Mouse (Mus musculus) megakaryocyte, embryonic 14.5 days (primary cell): ENCODE results near the gene Vps53. TPM values are rescaled to one million over a fixed set of nuclear protein-coding genes. Genes with fewer than 3 reads are reported as not detected.

ENCODE experiments used
- H3K27me3 ChIP-seq: replicated peaks from 2 replicates; pipeline ENCODE3; 2012; ENCODE audit warnings: inconsistent platforms
- H3K36me3 ChIP-seq: replicated peaks from 2 replicates; pipeline ENCODE3; 2012; ENCODE audit warnings: low read length, inconsistent platforms, mixed read lengths
- H3K4me1 ChIP-seq: 2 replicates; pipeline ENCODE4 v1.6.1; 2012; ENCODE audit warnings: inconsistent platforms
- H3K4me3 ChIP-seq: replicated peaks from 2 replicates; pipeline ENCODE3; 2012; ENCODE audit warnings: moderate library complexity, mild to moderate bottlenecking, inconsistent platforms
- H3K9me3 ChIP-seq: 2 replicates; pipeline ENCODE4 v1.6.1; 2012; ENCODE audit warnings: inconsistent platforms
- FLI1 ChIP-seq: IDR thresholded peaks from 2 replicates; pipeline ENCODE4 v1.6.1; 2012; ENCODE audit warnings: low read length, inconsistent platforms, mixed read lengths
- GATA1 ChIP-seq: IDR thresholded peaks from 3 replicates; pipeline ENCODE4 v1.6.1; 2012; ENCODE audit warnings: mixed read lengths, low read length, inconsistent platforms, borderline replicate concordance
- polyA plus RNA-seq: library from polyadenylated mRNA; stranded (reverse); fragments of >175 nt; gene quantifications from 2 replicates; pipeline ENCODE4 v1.2.3, GENCODE M21; 2012; ENCODE audit warnings: low replicate concordance; ENCODE audit not compliant: insufficient read depth

Vps53 gene
- polyA plus RNA-seq, 1 experiment, result 34.4 TPM

DNA sequence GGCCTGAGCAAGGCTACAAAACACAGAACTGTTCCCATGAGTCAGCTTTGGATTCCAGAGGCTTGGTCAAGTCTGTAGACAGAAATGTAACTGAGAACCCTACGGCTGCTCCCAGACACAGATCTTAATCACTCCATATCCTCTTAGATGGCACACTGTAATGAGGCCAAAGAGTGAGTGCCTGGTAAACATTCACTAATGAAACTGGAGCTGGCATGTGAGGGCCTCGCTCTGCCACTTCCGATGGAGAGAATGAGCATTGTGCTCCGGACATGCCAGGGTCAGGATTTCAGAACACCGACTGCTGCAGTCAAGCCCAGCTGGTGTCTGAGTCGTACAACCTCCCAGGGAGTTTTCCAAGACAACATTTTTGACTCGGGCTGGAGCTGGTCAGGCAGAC lies 119.5 kb downstream of the Vps53 start:
- peaks cover 5% of the 10 kb centered on the region for H3K4me1 ChIP-seq
- TF ChIP-seq GATA1 (no peak), FLI1 (no peak)
- no peaks in the 10 kb centered on the region for H3K27me3 ChIP-seq
- peaks cover 66% of the 10 kb centered on the region for H3K36me3 ChIP-seq
- no peak overlapping the region for H3K4me3 ChIP-seq
- no peaks in the 10 kb centered on the region for H3K9me3 ChIP-seq

DNA sequence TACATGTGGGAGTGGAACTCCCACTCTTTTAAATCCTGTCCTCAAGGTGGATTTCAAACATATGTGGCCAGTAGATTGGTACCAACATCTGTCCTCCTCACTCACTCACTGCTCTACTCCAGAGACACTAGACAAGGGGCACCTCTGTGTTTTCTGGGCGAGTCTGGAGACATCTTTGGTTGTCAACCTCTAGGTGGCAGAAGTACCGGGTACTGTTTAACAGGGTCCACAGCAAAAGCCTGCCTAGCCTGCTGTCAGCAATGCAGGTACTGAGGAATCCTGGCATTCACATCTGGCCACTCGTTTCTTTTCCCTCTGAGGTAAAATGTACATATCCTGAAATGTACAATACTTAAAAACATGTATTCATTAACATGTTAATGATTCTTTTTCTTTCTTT lies 123.0 kb downstream of the Vps53 start:
- H3K4me1 ChIP-seq, result peaks cover 5% of the 10 kb centered on the region
- H3K27me3 ChIP-seq, result no peaks in the 10 kb centered on the region
- TF ChIP-seq GATA1 (no peak), FLI1 (no peak)
- H3K36me3 ChIP-seq, result peaks cover 55% of the 10 kb centered on the region
- H3K9me3 ChIP-seq, result no peaks in the 10 kb centered on the region
- H3K4me3 ChIP-seq, result no peak overlapping the region

- TF ChIP-seq GATA1 (no peak), FLI1 (no peak)
- Histone ChIP-seq H3K4me3 (no peak overlapping the region), H3K9me3 (no peaks in the 10 kb centered on the region), H3K4me1 (peaks cover 5% of the 10 kb centered on the region), H3K27me3 (no peaks in the 10 kb centered on the region), H3K36me3 (peaks cover 38% of the 10 kb centered on the region)
These were observed 127.0 kb downstream of the Vps53 start for GRCm38 (mm10) chr11:76052496-76052895.

GRCm38 (mm10) chr11:76050967-76051512 lies 128.4 kb downstream of the Vps53 start:
- Histone ChIP-seq H3K9me3 (no peaks in the 10 kb centered on the region), H3K27me3 (no peaks in the 10 kb centered on the region), H3K36me3 (peaks cover 51% of the 10 kb centered on the region), H3K4me1 (peaks cover 4% of the 10 kb centered on the region), H3K4me3 (no peak overlapping the region)
- TF ChIP-seq FLI1 (no peak), GATA1 (no peak)

- TF ChIP-seq GATA1 (no peak), FLI1 (no peak)
- Histone ChIP-seq H3K36me3 (peaks cover 52% of the 10 kb centered on the region), H3K4me3 (no peak overlapping the region), H3K4me1 (no peaks in the 10 kb centered on the region), H3K27me3 (no peaks in the 10 kb centered on the region), H3K9me3 (no peaks in the 10 kb centered on the region)
These were observed 128.9 kb downstream of the Vps53 start for GRCm38 (mm10) chr11:76050509-76050908.

GRCm38 (mm10) chr11:76045367-76045766 lies 134.1 kb downstream of the Vps53 start:
- Histone ChIP-seq H3K4me1 (0 out of 2 replicates have a peak, but pooled peaks cover 5% of the 10 kb centered on the region), H3K4me3 (no peak overlapping the region), H3K36me3 (peaks cover 48% of the 10 kb centered on the region), H3K27me3 (peaks cover 8% of the 10 kb centered on the region), H3K9me3 (no peaks in the 10 kb centered on the region)
- no peak for TF ChIP-seq FLI1
- TF ChIP-seq GATA1, result no peak

GRCm38 (mm10) chr11:76044468-76044867 lies 135.0 kb downstream of the Vps53 start:
- Histone ChIP-seq H3K4me3 (no peak overlapping the region), H3K27me3 (peaks cover 9% of the 10 kb centered on the region), H3K4me1 (0 out of 2 replicates have a peak, but pooled peaks cover 5% of the 10 kb centered on the region), H3K36me3 (peaks cover 46% of the 10 kb centered on the region), H3K9me3 (no peaks in the 10 kb centered on the region)
- no peak for TF ChIP-seq FLI1
- TF ChIP-seq GATA1, result no peak

DNA sequence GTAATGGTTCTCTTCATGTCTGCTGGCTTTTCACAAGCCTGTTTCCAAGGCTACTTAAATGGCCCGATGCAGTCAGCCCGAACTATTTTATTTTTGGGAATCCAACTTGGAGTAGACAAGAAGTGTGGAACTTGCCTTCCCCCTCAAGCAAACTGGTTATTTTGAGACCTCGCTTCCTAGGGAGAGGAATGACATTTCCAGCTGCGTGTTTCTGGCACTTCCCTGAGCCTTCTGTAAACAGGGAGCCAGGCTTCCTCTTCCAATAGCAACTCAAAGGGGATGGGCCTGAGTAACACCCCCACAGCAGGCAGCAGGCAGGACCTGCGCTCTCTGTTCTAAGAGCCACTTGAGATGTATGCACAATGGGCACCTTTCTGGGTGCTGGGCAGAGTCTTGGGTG lies 136.6 kb downstream of the Vps53 start:
- TF ChIP-seq GATA1 (no peak), FLI1 (no peak)

DNA sequence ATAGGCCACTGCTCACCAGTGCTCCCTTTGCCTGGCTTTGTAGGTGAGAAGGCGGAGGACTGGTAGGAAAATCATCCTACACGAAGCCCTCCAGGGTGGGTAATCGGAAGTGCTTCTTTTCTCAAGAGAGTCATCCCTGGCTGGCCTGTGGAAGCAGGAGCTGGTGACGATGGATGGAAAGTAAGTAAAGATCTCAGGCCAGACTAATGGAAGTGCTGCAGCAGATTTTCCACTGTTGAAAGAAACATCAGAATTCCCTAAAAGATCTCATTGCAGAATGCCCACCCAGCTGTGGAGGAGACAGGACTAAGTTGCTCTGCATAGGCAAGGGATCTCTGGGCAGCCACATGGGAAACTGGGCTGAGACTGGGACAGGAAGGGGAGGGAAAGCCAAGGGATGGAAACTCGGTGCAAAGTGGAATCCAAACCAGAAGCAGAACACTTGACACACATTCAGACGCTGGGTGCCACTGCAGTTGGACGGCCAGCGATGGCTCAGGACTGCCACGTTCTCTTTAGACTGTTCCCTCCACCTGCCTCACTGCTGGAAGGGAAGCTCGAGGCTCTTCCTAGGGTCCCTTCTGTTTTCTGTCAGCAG lies 137.3 kb downstream of the Vps53 start:
- H3K4me1 ChIP-seq, result 0 out of 2 replicates have a peak, but pooled peaks cover 5% of the 10 kb centered on the region
- TF ChIP-seq FLI1 (no peak), GATA1 (no peak)

More for the DNA sequence above, 136.6 kb downstream of the Vps53 start:
- Histone ChIP-seq H3K4me1 (0 out of 2 replicates have a peak, but pooled peaks cover 5% of the 10 kb centered on the region), H3K4me3 (no peak overlapping the region), H3K36me3 (peaks cover 38% of the 10 kb centered on the region), H3K9me3 (no peaks in the 10 kb centered on the region), H3K27me3 (peaks cover 16% of the 10 kb centered on the region)

GRCm38 (mm10) chr11:76040761-76041376 lies 138.6 kb downstream of the Vps53 start:
- no peak for TF ChIP-seq FLI1
- no peak for TF ChIP-seq GATA1
- no peak overlapping the region for H3K4me3 ChIP-seq
- peaks cover 18% of the 10 kb centered on the region for H3K36me3 ChIP-seq
- H3K4me1 ChIP-seq, result 0 out of 2 replicates have a peak, but pooled peaks cover 5% of the 10 kb centered on the region
- H3K9me3 ChIP-seq, result peaks cover 5% of the 10 kb centered on the region
- peaks cover 24% of the 10 kb centered on the region for H3K27me3 ChIP-seq

More for the DNA sequence above, 137.3 kb downstream of the Vps53 start:
- Histone ChIP-seq H3K27me3 (peaks cover 18% of the 10 kb centered on the region), H3K4me3 (no peak overlapping the region), H3K36me3 (peaks cover 30% of the 10 kb centered on the region), H3K9me3 (no peaks in the 10 kb centered on the region)
